Mouse (Mus musculus): Measurements from ENCODE around the gene Senp2. TPM values are rescaled to one million over a fixed set of nuclear protein-coding genes. Genes with fewer than 3 reads are reported as not detected.

The Senp2 gene
- total and polyA plus RNA-seq, 3 experiments, result 31.7 to 54.7 TPM; not detected in 1

- H3K27me3 ChIP-seq (ENCODE audit: control insufficient read depth in 1 of 2, insufficient read depth in 2 of 2, low read length in 2 of 2), result no peaks in the 10 kb centered on the region
- H3K4me1 ChIP-seq (ENCODE audit: control insufficient read depth in 1 of 2, insufficient read depth in 2 of 2, low read length in 2 of 2), result peaks cover 9 to 10% of the 10 kb centered on the region in 2 experiments
- no peak overlapping the region for H3K4me3 ChIP-seq (ENCODE audit: control insufficient read depth in 1 of 2, insufficient read depth in 1 of 2, low read depth in 2 of 2, low read length in 2 of 2)
- DNase-seq (ENCODE audit: low read depth, low spot score), result no peak
- no peaks in the 10 kb centered on the region for H3K79me2 ChIP-seq (ENCODE audit: control insufficient read depth, insufficient read depth, low read length, poor library complexity)
- TF ChIP-seq EP300 (IDR thresholded peaks at IDR 0.05; ENCODE audit: low read depth in 1 of 2, low read length in 2 of 2) (0 out of 4 replicates have a peak, but pooled peaks of 1 of the 2 experiments have one; percentile 12), GATA1 (IDR thresholded peaks at IDR 0.05; ENCODE audit: low read depth, low read length) (no peak)
- H3K9ac ChIP-seq (ENCODE audit: control insufficient read depth, low read depth, low read length, poor library complexity, severe bottlenecking), result no peak overlapping the region
- H3K9me3 ChIP-seq (replicated peaks; ENCODE audit: insufficient read depth, low read length), result no peaks in the 10 kb centered on the region
- H3K27ac ChIP-seq (ENCODE audit: control insufficient read depth, low read depth, low read length), result no peak overlapping the region
- H3K36me3 ChIP-seq (ENCODE audit: control insufficient read depth in 1 of 2, insufficient read depth in 2 of 2, low read length in 2 of 2), result peaks cover 16% of the 10 kb centered on the region in 2 experiments
Observed at GRCm38 (mm10) chr16:22043830-22044229, 34.5 kb downstream of the Senp2 start.

DNA sequence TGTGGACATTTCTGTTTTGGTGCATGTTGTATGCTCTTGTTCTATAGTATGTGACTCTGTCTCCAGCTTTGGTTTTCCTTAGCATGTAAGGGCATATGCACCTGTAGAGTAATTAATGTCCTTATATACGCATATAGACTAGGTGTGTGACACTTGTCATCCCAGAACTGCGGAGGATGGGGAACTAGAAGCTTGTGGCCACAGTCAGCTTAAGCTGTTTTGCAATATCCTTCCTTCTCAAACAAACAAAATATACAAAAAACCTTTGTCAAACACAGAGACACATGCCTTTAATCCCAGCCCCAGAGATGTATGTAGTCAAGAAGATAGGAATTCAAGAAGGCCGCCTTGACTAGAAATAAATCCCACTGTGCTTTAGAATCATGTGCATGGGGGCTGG is 36.6 kb downstream of the Senp2 start:
- no peak for DNase-seq (ENCODE audit: low read depth, low spot score)
- Histone ChIP-seq H3K27me3 (ENCODE audit: control insufficient read depth in 1 of 2, insufficient read depth in 2 of 2, low read length in 2 of 2) (no peaks in the 10 kb centered on the region), H3K9me3 (replicated peaks; ENCODE audit: insufficient read depth, low read length) (no peaks in the 10 kb centered on the region), H3K4me3 (ENCODE audit: control insufficient read depth in 1 of 2, insufficient read depth in 1 of 2, low read depth in 2 of 2, low read length in 2 of 2) (no peak overlapping the region), H3K27ac (ENCODE audit: control insufficient read depth, low read depth, low read length) (no peak overlapping the region), H3K4me1 (ENCODE audit: control insufficient read depth in 1 of 2, insufficient read depth in 2 of 2, low read length in 2 of 2) (peaks cover 9 to 10% of the 10 kb centered on the region in 2 experiments), H3K36me3 (ENCODE audit: control insufficient read depth in 1 of 2, insufficient read depth in 2 of 2, low read length in 2 of 2) (peaks cover 16% of the 10 kb centered on the region in 2 experiments), H3K79me2 (ENCODE audit: control insufficient read depth, insufficient read depth, low read length, poor library complexity) (no peaks in the 10 kb centered on the region), H3K9ac (ENCODE audit: control insufficient read depth, low read depth, low read length, poor library complexity, severe bottlenecking) (no peak overlapping the region)
- no peak for TF ChIP-seq BHLHE40 (IDR thresholded peaks at IDR 0.05; ENCODE audit: borderline replicate concordance, low read depth, low read length)
- no peak for TF ChIP-seq EP300 (IDR thresholded peaks at IDR 0.05; ENCODE audit: low read depth in 1 of 2, low read length in 2 of 2)
- no peak for TF ChIP-seq CHD2 (IDR thresholded peaks at IDR 0.05; ENCODE audit: low read length)
- TF ChIP-seq CHD1 (IDR thresholded peaks at IDR 0.05; ENCODE audit: low read depth, low read length), result no peak
- TF ChIP-seq MXI1 (IDR thresholded peaks at IDR 0.05; ENCODE audit: low read depth, low read length), result no peak
- no peak for TF ChIP-seq SMC3 (IDR thresholded peaks at IDR 0.05; ENCODE audit: low read depth, low read length)
- TF ChIP-seq MYB (IDR thresholded peaks at IDR 0.05; ENCODE audit: low read depth, low read length), result no peak
- TF ChIP-seq POLR2A (IDR thresholded peaks at IDR 0.05; ENCODE audit: control insufficient read depth in 1 of 2, insufficient read depth in 1 of 2, low read depth in 1 of 2, low read length in 2 of 2, poor library complexity in 1 of 2), result no peak
- no peak for TF ChIP-seq MEF2A (IDR thresholded peaks at IDR 0.05; ENCODE audit: extremely low read depth, insufficient replicate concordance, low read depth, low read length, poor library complexity, severe bottlenecking)
- TF ChIP-seq GATA1 (IDR thresholded peaks at IDR 0.05; ENCODE audit: low read depth, low read length), result no peak
- no peak for TF ChIP-seq HCFC1 (IDR thresholded peaks at IDR 0.05; ENCODE audit: low read depth, low read length)
- no peak for TF ChIP-seq JUND (IDR thresholded peaks at IDR 0.05; ENCODE audit: low read depth, low read length)
- TF ChIP-seq ETS1 (IDR thresholded peaks at IDR 0.05; ENCODE audit: low read depth, low read length), result no peak
- TF ChIP-seq RCOR1 (IDR thresholded peaks at IDR 0.05; ENCODE audit: low read depth, low read length), result no peak
- no peak for TF ChIP-seq ZMIZ1 (IDR thresholded peaks at IDR 0.05; ENCODE audit: low read depth, low read length)
- no peak for TF ChIP-seq USF2 (IDR thresholded peaks at IDR 0.05; ENCODE audit: borderline replicate concordance in 1 of 2, insufficient read depth in 1 of 2, low read depth in 1 of 2, low read length in 2 of 2)
